Mouse (Mus musculus) yolk sac, embryonic 10.5 days (tissue): ENCODE measurements around the gene Myg1.

Experiments
- DNase-seq: peaks from one replicate; pipeline ENCODE4 v3.0.0-alpha.2; 2017; ENCODE audit warnings: low spot score

Gene Myg1

DNA sequence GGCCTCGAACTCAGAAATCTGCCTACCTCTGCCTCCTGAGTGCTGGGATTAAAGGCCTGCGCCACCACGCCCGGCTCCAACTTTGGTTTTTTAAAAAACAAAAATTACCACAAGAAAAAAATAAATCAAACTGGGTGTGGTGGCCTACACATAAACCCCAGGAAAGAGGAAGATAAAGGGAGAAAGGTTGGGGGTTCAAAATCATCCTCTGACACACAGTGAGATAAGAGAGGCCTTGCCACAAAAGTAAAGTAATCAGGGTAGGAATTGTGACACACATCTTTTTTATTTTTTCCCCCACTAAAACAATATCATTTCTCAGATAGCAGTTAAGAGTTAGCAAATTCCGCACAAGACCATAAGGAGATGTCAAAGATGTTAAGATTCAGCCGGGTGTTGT, 52.2 kb downstream of the Myg1 start:
- no peak for DNase-seq

- no peak for DNase-seq
Observed at GRCm38 (mm10) chr15:102386640-102387039, 55.1 kb downstream of the Myg1 start.
